Mouse (Mus musculus) E14TG2a.4 (cell line): Measurements from ENCODE around the gene Nags.
"Not testable (repeated sequence)": the region's sequence is repeated elsewhere in the genome, so short reads cannot be mapped to it uniquely, and the experiment has no call there.

Experiments
- CTCF ChIP-seq: conservative IDR thresholded peaks from 2 replicates; pipeline ENCODE4 v1.5.1; 2014; ENCODE audit warnings: low read length
- POU5F1 ChIP-seq: IDR thresholded peaks from 2 replicates; pipeline ENCODE4 v1.6.1; 2014; ENCODE audit warnings: low read length, borderline replicate concordance

- TF ChIP-seq CTCF, POU5F1: not testable (repeated sequence)
Measured at GRCm38 (mm10) chr11:102158024-102158423, 12.7 kb downstream of the Nags start.
